Comparison of ENCODE assay signal across 10 mouse cellular contexts in genomic region chr6:90712063-90712462, GRCm38 (mm10).
A peak's percentile ranks its signal among the peaks of the same experiment; 100 is the strongest.
DNase-seq lines count a peak whose midpoint lies in the region; ATAC-seq lines count a peak whose summit lies in the region.
"Had no signal": no experiment of that assay in that cellular context is flagged by ENCODE, and none has a peak within 500 bp of the region (broad histone marks: within the 10 kb centered on the region; RNA-seq: fewer than 3 reads in every experiment).

No protein-coding gene starts in this region.

- no peak for DNase-seq in heart, embryonic 10.5 days (ENCODE audit: low spot score)
- no peak for DNase-seq in ovary, adult 18-20 months (ENCODE audit: low spot score)
- no peak for DNase-seq in layer of hippocampus, adult 18-20 months (ENCODE audit: low spot score in 2 of 2)
- no peak for DNase-seq in Muller cell, postnatal 12 days (ENCODE audit: inconsistent ontology term)
- DNase-seq: right cerebral cortex, postnatal 25 days had no signal

- H3K27me3 ChIP-seq in heart, embryonic 10.5 days (ENCODE audit: insufficient read depth, poor library complexity, severe bottlenecking), result no peaks in the 10 kb centered on the region
- no peaks in the 10 kb centered on the region for H3K27me3 ChIP-seq in heart, embryonic 11.5 days (ENCODE audit: control insufficient read depth, insufficient read depth, low read length)
- no peaks in the 10 kb centered on the region for H3K27me3 ChIP-seq in hindbrain, embryonic 16.5 days (replicated peaks; ENCODE audit: control insufficient read depth, insufficient read depth, low read length)
- H3K27me3 ChIP-seq in liver, embryonic 16.5 days (ENCODE audit: control insufficient read depth, insufficient read depth, low read depth, low read length), result no peaks in the 10 kb centered on the region

- H3K36me3 ChIP-seq in heart, embryonic 10.5 days, result no peaks in the 10 kb centered on the region
- no peaks in the 10 kb centered on the region for H3K36me3 ChIP-seq in heart, embryonic 11.5 days (ENCODE audit: control insufficient read depth, insufficient read depth, low read length)
- no peaks in the 10 kb centered on the region for H3K36me3 ChIP-seq in hindbrain, embryonic 16.5 days (ENCODE audit: control insufficient read depth, insufficient read depth, low read length)
- no peaks in the 10 kb centered on the region for H3K36me3 ChIP-seq in liver, embryonic 16.5 days (ENCODE audit: control insufficient read depth, insufficient read depth)

- H3K4me3 ChIP-seq in heart, embryonic 10.5 days, result no peak overlapping the region
- no peak overlapping the region for H3K4me3 ChIP-seq in heart, embryonic 11.5 days (ENCODE audit: low read depth, low read length)
- H3K4me3 ChIP-seq in brown adipose tissue, adult 24 weeks (ENCODE audit: insufficient read depth, low read depth, low read length), result no peak overlapping the region
- no peak overlapping the region for H3K4me3 ChIP-seq in hindbrain, embryonic 16.5 days (ENCODE audit: low read length)
- H3K4me3 ChIP-seq in liver, embryonic 16.5 days (ENCODE audit: low read depth, low read length), result no peak overlapping the region

- peaks cover 93% of the 10 kb centered on the region for H3K4me1 ChIP-seq in heart, embryonic 10.5 days
- H3K4me1 ChIP-seq in heart, embryonic 11.5 days (ENCODE audit: control insufficient read depth, insufficient read depth, low read length), result peaks cover 81% of the 10 kb centered on the region
- H3K4me1 ChIP-seq in brown adipose tissue, adult 24 weeks (ENCODE audit: control insufficient read depth, insufficient read depth, insufficient read length, low read length), result peaks cover 80% of the 10 kb centered on the region
- H3K4me1 ChIP-seq in hindbrain, embryonic 16.5 days (ENCODE audit: control insufficient read depth, insufficient read depth, low read depth, low read length), result peaks cover 69% of the 10 kb centered on the region
- peaks cover 88% of the 10 kb centered on the region for H3K4me1 ChIP-seq in liver, embryonic 16.5 days (ENCODE audit: control insufficient read depth, low read depth, low read length)

- WGBS in heart, embryonic 10.5 days, result 82% methylated on average over 3 of the region's 3 CpGs
- WGBS in heart, embryonic 11.5 days (ENCODE audit: insufficient replicate concordance), result 72% methylated on average over 3 of the region's 3 CpGs
- WGBS in hindbrain, embryonic 16.5 days, result 52% methylated on average over 3 of the region's 3 CpGs
- WGBS in liver, embryonic 16.5 days (ENCODE audit: insufficient replicate concordance), result 56% methylated on average over 3 of the region's 3 CpGs

- H3K27ac ChIP-seq in heart, embryonic 10.5 days, result 0 out of 2 replicates have a peak overlapping the region, but pooled peaks have one; percentile 1
- H3K27ac ChIP-seq in heart, embryonic 11.5 days (ENCODE audit: low read depth, low read length), result no peak overlapping the region
- H3K27ac ChIP-seq in brown adipose tissue, adult 24 weeks (replicated peaks; ENCODE audit: low read depth, low read length), result peak overlapping the region; percentile 91
- H3K27ac ChIP-seq in hindbrain, embryonic 16.5 days (ENCODE audit: low read depth, low read length), result peak overlapping the region; percentile 56; the same call in 1 of the 2 replicates
- H3K27ac ChIP-seq in liver, embryonic 16.5 days (ENCODE audit: low read length), result peak overlapping the region; percentile 92

- no peak overlapping the region for H3K4me2 ChIP-seq in heart, embryonic 11.5 days
- no peak overlapping the region for H3K4me2 ChIP-seq in hindbrain, embryonic 16.5 days (ENCODE audit: low read length)
- H3K4me2 ChIP-seq in liver, embryonic 16.5 days (ENCODE audit: low read depth, low read length), result 0 out of 2 replicates have a peak overlapping the region, but pooled peaks have one; percentile 4

- no peak for ATAC-seq in heart, embryonic 11.5 days (replicated peaks; ENCODE audit: insufficient number of reproducible peaks, low FRiP score, low TSS enrichment)
- ATAC-seq in hindbrain, embryonic 16.5 days, result no peak
- ATAC-seq in liver, embryonic 16.5 days (ENCODE audit: low read depth), result no peak
- ATAC-seq: activated CD4-positive, CD25-positive, alpha-beta regulatory T cell, adult 4 months had no signal

- no peaks in the 10 kb centered on the region for H3K9me3 ChIP-seq in heart, embryonic 10.5 days
- no peaks in the 10 kb centered on the region for H3K9me3 ChIP-seq in heart, embryonic 11.5 days (replicated peaks; ENCODE audit: control insufficient read depth, low read length)
- H3K9me3 ChIP-seq in hindbrain, embryonic 16.5 days (ENCODE audit: control insufficient read depth, low read length), result no peaks in the 10 kb centered on the region
- H3K9me3 ChIP-seq in liver, embryonic 16.5 days (replicated peaks; ENCODE audit: control insufficient read depth, low read length), result no peaks in the 10 kb centered on the region

- no peak overlapping the region; the same call in 1 of the 2 replicates for H3K9ac ChIP-seq in heart, embryonic 11.5 days (ENCODE audit: low read depth, low read length)
- H3K9ac ChIP-seq in hindbrain, embryonic 16.5 days (ENCODE audit: low read depth, low read length), result no peak overlapping the region
- peak overlapping the region; percentile 26; the same call in 1 of the 2 replicates for H3K9ac ChIP-seq in liver, embryonic 16.5 days (ENCODE audit: low read depth, low read length)
